Mouse (Mus musculus) spleen, postnatal 14 days (tissue): ENCODE measurements at regions not wholly inside any gene's neighbourhood (a gene's known extent, or its start where the extent isn't known, plus 50 kb on each side); places are given as distances from the start of the nearest gene placed in this dataset.

Source experiments
- DNase-seq, 2 experiments: peaks; one replicate each; pipeline ENCODE4 v3.0.0; 2021 to 2022; ENCODE audit warnings: low spot score in 2 of 2

DNA sequence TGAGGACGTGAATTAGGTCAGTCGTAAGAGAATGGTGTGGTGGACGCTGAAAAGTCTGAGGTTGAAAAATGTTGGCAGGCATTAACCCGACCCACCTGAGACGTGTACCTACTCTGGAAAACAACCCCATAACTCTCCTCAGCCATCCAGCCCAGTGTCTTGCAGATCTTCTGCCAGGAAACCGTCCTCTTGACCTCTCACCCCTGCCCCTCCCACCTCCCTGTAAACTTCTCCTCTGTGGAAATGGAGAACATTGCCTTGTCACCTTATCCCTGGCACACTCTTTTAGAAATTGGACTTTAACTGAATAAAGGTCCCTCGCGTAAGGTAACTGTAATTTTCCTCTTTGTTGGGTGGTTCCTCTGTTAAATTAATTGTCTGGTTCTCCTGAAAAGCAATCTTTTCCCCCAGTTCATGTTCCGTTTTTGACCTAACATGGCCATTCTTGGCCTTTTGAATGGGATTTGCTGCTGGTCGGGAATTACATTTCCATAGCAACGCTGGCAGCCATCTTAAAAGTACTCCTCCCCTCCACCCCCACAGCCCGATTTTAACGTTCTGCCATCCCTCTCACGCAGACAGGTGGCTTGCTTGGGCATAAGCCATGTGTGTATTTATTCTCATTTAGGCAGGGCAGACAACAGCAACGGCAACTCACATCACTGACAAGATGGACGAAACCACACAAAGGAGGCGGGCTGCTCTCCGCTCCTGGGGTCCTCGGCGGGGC, 196.8 kb upstream of the 4931429L15Rik start:
- no peak for DNase-seq

DNA sequence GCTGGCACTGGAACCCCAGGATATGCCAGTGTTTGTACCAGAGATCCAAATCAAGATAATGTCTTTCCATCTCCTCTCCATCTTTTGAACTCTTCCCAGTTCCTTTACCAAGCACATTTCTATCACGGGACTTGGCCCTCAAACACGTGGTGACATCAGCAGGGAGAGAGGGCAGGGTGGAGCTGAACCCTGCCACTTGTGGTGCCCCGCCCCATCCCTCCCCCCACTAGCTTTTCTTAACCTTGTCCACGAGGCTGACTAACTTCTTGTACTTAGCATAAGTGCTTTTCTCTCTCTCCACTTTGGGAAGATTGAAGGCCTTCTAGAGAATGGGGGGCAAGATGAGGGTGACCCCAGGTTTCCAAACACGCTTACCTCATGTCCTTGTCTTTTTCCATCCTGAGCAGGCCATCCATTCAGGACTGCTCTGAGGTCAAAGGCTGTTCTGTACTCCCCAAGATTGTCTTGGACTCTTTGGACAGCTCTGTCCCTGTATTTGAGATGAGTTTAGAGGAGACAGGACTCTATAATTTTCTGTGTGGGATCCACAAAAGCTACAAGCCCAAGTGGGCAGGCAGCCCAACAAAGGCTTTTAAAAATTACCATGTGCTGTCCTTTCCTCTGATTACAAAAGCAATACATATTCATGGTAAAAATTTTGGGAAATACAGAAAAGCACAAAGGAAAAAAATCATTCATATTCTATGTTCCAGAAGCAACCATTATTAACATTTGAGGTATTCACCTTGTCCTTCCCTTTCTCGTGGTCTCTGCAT, 192.7 kb upstream of the 4931429L15Rik start:
- DNase-seq, result no peak

DNA sequence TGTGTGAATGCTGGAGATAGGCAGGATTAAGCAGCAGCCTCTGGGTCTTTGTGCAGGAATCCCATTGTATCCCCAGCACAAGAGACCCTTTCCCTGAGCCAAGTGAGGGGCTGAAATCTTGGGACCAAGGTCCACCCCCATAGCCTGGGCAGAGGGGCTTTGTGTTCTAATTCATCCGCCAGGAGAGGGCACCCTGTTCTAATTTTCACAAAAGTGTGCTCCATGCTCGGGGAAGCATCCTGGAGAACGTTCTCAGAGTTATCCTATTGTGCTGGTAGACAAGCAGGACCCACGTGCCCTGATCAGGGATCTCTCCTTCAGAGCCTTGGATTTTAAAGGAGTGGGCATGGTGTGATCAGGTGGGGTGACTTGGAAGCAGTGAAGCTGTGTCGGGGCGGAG, 191.5 kb upstream of the 4931429L15Rik start:
- DNase-seq, result no peak

- no peak for DNase-seq
Observed at GRCm38 (mm10) chr9:46509896-46510295, 190.1 kb upstream of the 4931429L15Rik start.

- DNase-seq, result no peak
Observed at GRCm38 (mm10) chr9:46509458-46509857, 189.7 kb upstream of the 4931429L15Rik start.

DNA sequence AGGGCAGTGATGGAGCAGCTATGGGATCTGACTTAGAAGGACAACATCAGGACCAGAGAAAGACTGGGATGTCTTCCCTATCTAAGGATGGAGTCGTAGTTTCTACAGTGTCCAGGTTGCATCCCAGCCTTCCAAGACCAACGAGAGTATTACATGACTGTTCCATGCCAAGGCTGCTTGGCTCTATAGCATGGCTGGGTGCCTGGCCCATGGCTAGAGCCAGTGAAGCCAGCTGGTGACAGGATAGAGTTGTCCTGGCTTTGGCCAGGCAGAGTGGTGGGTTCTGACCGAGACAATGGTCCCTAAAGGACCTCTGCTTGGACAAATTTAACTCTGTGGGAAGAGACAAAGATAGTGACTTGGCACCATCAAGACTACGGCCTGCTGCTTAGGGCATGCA, 187.2 kb upstream of the 4931429L15Rik start:
- DNase-seq, result no peak

GRCm38 (mm10) chr9:46504536-46504935, 184.8 kb upstream of the 4931429L15Rik start:
- no peak for DNase-seq

GRCm38 (mm10) chr9:46504133-46504416, 184.3 kb upstream of the 4931429L15Rik start:
- DNase-seq, result no peak

- no peak for DNase-seq
Observed at GRCm38 (mm10) chr9:46503321-46504132, 183.7 kb upstream of the 4931429L15Rik start.

DNA sequence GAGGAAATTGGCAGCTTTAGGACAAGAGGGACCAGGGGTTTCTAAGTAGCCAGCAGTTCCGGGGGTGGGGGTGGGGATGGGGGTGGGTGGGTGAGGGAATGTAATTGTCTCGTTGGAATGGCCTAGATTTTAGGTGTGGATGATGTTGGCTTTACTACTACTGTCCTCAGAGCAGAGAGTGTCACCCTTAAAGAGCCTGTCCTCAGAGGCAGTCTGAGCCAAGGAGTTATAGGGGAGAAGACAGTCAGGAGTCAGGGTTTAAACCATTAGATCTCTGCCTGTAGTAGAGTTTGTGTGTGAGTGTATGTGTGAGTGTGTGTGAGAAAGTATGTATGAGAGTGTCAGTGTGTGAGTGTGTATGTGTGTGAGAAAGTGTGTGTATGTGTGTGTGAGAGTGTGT, 179.6 kb upstream of the 4931429L15Rik start:
- DNase-seq, result no peak

DNA sequence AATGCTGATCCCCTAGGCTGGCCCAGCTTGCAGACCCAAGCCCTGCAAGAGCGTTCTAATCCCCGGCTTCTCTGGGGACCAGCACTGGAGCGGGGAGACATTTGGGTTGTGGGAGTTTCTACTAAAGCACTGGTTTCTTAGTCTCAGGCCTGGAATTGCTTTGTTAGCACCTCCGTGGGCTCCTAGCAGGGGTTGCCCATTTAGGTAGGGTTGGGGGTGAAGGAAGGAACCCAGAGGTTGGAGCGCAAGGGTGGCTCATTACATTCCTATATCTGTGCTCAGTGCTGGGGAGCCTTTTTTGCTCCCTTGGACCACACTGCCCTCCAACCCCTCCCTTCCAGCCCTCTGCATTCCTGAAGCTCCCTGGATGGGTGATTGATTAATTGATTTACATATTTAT, 179.1 kb upstream of the 4931429L15Rik start:
- DNase-seq, result no peak

- no peak for DNase-seq
Observed at GRCm38 (mm10) chr9:46495276-46495675, 175.5 kb upstream of the 4931429L15Rik start.

GRCm38 (mm10) chr9:46482859-46483443, 163.2 kb upstream of the 4931429L15Rik start:
- DNase-seq, result no peak

DNA sequence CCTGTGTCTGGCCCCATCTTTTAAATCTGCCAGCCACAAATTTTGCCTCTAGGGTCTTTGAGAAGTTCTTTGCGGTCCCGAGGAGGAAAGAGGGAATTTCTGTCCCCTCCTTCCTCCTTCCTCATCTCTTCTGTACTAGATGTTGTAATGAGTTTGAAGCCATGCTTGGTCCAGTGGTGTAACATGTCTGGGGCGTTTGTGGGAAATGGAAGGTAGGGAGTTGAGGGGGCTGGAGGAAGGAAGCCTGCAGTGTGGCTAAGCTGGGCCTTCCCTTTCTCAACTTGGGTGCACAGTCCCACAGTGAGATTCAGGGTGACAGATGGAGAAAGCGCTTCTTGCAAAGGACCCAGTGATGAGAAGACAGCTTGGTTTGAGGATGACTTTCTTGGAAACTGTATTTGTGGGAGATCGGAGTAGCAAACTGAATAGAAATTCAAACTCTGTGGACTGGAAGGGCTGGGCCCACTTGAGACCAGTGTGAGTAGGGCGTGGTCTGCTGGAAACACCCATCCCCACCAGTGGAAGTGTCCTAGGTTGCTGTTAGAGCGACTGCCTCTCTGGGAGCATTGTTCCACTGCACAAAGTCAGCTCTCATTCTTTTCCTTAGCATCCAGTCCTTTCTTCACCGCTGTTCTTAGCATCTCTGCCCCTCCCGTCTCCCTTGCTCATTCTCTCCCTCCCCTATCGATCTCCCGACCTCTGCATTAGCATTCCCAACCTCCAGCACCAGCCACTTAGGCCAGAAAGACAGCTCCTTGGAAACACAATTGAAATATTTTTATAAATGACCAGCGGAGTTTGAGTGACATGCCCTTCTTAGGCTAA, 162.5 kb upstream of the 4931429L15Rik start:
- no peak for DNase-seq

GRCm38 (mm10) chr9:46481491-46481890, 161.7 kb upstream of the 4931429L15Rik start:
- no peak for DNase-seq

DNA sequence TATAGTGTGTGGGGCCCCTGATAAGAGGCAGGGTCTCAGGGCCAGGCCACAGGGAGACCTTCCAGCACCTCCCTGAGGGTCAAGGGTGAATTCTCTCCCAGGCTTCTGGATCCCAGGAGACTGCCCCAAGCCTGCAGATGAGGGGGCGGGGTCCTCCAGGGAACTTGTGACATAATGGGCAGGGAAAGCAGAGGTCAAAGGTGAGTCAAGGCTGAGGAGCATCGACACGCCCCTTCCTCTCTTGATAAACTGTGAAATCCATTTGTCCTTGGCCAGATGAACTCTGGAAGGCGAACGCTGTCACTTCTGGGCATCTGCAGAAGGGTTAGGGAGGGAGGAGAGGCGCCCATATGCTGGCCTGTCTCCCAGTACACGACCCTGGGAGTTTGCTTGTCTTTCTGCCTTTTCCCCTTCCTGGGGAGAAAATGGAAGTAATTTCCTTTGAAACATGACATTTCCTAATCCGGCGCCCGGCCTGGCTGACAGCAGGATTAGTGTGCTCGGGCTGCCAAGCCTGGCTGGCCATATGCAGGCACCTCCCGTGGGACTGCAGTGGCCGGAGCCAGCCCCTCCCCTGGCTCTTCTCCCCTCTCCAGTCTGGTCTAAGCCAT, 160.4 kb upstream of the 4931429L15Rik start:
- no peak for DNase-seq

- no peak for DNase-seq
Observed at GRCm38 (mm10) chr9:46478611-46479010, 158.8 kb upstream of the 4931429L15Rik start.

DNA sequence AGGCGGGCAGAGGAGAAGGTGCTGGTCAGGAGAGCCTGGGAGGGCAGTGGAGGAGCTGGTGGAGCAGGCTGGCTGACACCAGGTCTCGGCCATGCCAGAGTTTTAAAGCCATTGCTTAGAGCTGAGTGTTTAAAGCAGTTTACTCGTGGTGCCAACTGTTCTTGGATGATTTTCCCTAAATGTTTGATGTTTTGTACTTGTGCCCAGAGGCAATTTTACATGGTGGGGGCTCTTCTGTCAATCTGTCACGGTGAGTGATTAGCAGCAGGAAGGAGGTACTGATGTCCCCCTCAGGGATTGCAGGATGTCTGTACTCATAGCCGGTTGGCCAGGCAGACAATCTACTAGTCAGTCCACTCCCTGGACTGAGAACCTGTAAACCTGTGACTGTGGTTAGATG, 156.7 kb upstream of the 4931429L15Rik start:
- DNase-seq, result no peak

DNA sequence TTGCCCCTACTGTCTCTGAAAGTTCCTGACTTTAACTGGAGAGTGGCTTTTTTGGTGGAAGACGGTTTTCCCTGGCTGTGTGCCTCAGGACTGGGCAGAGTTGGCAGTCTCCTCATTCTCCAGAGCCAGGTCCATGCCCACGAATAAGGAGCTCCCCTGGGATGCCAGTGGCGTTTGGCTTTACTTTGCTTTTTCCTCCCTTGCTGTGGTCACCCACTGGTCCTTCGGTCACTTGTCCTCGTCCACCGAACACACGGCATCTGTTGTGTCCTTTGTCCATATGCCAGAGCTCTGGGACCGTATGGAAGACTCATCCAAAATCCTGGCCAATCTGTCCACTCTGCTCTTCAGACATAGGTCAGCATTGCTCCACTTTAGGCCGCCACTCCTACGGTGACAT, 153.9 kb upstream of the 4931429L15Rik start:
- DNase-seq, result no peak

GRCm38 (mm10) chr9:46469521-46469920, 149.7 kb upstream of the 4931429L15Rik start:
- DNase-seq, result no peak

DNA sequence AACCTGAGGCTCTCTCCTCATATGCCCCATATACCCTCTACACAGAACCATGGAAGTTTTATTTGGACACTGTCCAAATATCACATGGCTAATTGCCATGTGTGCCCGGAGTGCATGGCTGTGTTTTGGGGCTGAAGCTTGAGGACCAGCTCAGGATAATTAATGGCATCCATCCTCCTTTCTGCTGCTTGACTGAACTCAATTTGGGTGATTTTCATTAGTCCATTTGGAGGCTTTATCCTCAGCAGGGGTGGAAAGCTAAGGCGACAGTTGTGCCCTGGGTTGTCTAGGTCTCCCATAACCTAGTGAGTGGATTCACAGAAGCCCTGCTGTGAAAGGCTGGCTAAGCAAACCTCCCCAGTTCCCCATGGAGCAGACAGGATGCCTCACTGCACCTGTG, 148.5 kb upstream of the 4931429L15Rik start:
- DNase-seq, result no peak
